Mouse (Mus musculus) heart, embryonic 16.5 days (tissue): ENCODE data around the gene Mapk10. TPM values are rescaled to one million over a fixed set of nuclear protein-coding genes. Genes with fewer than 3 reads are reported as not detected.
"Not testable (repeated sequence)": the region's sequence is repeated elsewhere in the genome, so short reads cannot be mapped to it uniquely, and the experiment has no call there.

Source experiments
- ATAC-seq: fragments of 200-750 bp; cut with Nextera tagmentation; replicated peaks from 2 replicates; pipeline ENCODE4 v1.8.0; 2017; ENCODE audit warnings: moderate number of reproducible peaks; ENCODE audit not compliant: insufficient read depth, low FRiP score; ENCODE audit errors: extremely low read depth
- H3K27ac ChIP-seq: fragments of 300-500 bp; sonication (generic); 2 replicates; pipeline ENCODE4 v1.5.1; 2014; ENCODE audit warnings: mild to moderate bottlenecking, low read length, control low read depth, moderate library complexity
- H3K27me3 ChIP-seq: fragments of 300-500 bp; sonication (generic); 2 replicates; pipeline ENCODE4 v1.6.1; 2014; ENCODE audit warnings: low read length, mixed read lengths; ENCODE audit not compliant: control insufficient read depth, insufficient read depth
- H3K36me3 ChIP-seq: fragments of 300-500 bp; sonication (generic); 2 replicates; pipeline ENCODE4 v1.6.1; 2014; ENCODE audit not compliant: control insufficient read depth, insufficient read depth
- H3K4me1 ChIP-seq: fragments of 300-500 bp; sonication (generic); 2 replicates; pipeline ENCODE4 v1.6.1; 2014; ENCODE audit warnings: low read length, mixed read lengths; ENCODE audit not compliant: control insufficient read depth, insufficient read depth
- H3K4me2 ChIP-seq: fragments of 300-500 bp; sonication (generic); 2 replicates; pipeline ENCODE4 v1.6.1; 2014; ENCODE audit warnings: low read depth, mild to moderate bottlenecking, control low read depth, low read length
- H3K4me3 ChIP-seq: fragments of 300-500 bp; sonication (generic); 2 replicates; pipeline ENCODE4 v1.5.1; 2014; ENCODE audit warnings: mild to moderate bottlenecking, control low read depth, low read length
- H3K9ac ChIP-seq: fragments of 300-500 bp; sonication (generic); 2 replicates; pipeline ENCODE4 v1.6.1; 2014; ENCODE audit warnings: low read length, control low read depth
- H3K9me3 ChIP-seq: fragments of 300-500 bp; sonication (generic); replicated peaks from 2 replicates; pipeline ENCODE4 v1.6.1; 2016; ENCODE audit warnings: low read length; ENCODE audit not compliant: control insufficient read depth
- WGBS: fragments of 180-500 bp; shearing (Covaris S2); extraction: QIAGEN DNeasy Blood & Tissue Kit; methylation state at CpG from one replicate; pipeline ENCODE4 v1.1.7; 2014; 5-methylcytosine and 5-hydroxymethylcytosine counted together
- polyA plus RNA-seq: library from polyadenylated mRNA; unstranded; fragments of >200 nt; fragmentation: Nextera tagmentation; extraction: Ambion mirVana; gene quantifications from 2 replicates; pipeline ENCODE4 v1.2.1, GENCODE M21; 2015

The Mapk10 gene
- polyA plus RNA-seq, 1 experiment from 2014 or later, result 3.6 TPM

DNA sequence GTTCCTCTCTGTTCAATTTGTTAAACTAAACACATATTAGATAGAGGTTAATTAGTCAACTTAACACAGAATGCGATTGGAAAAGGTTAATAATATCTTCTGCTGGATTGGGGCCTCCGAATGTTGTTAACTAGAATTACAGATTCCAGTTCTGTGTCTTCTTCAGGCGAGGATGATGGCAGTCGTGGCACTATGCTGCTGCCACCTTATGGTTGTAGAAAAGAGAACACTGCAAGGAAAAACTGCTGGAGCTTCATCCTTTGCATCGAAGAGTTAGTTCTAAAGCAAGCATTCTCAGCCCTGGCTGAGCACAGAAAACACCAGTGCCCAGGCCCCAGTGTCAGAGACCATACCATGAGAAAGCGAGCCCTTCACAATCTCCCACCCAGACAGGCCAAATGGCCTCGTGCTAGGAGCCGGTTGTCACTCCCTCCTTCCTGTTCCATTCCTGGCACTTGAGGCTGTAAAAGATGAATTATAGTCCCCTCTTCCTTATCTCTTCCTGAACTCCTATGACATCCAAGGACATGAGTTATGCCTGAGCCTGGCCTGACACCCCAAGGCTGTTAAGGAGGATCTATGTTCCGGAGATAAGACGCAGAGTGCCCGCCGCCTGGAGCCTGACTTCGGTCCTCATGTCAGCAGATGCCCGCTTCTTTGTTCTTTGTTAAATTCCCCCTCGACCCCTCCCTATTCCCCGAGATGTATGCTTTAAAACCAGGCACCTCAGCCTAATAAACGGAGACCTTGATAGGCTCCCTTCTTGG is 267.1 kb downstream of the Mapk10 start:
- H3K4me1 ChIP-seq, H3K4me2 ChIP-seq, H3K27ac ChIP-seq, H3K36me3 ChIP-seq, H3K27me3 ChIP-seq, H3K9ac ChIP-seq, ATAC-seq, H3K4me3 ChIP-seq, H3K9me3 ChIP-seq: not testable (repeated sequence)
- 74% methylated on average over 17 of the region's 17 CpGs for WGBS

GRCm38 (mm10) chr5:102930161-102930560 is 281.0 kb downstream of the Mapk10 start:
- ATAC-seq, result no peak
- H3K9me3 ChIP-seq, result no peaks in the 10 kb centered on the region
- 58% methylated on average over 6 of the region's 6 CpGs for WGBS
- no peaks in the 10 kb centered on the region for H3K36me3 ChIP-seq
- no peak overlapping the region for H3K9ac ChIP-seq
- no peaks in the 10 kb centered on the region for H3K4me1 ChIP-seq
- no peaks in the 10 kb centered on the region for H3K27me3 ChIP-seq
- no peak overlapping the region for H3K4me3 ChIP-seq
- no peak overlapping the region for H3K27ac ChIP-seq
- no peak overlapping the region for H3K4me2 ChIP-seq

- Histone ChIP-seq H3K27me3 (no peaks in the 10 kb centered on the region), H3K4me3 (no peak overlapping the region), H3K36me3 (no peaks in the 10 kb centered on the region), H3K27ac (no peak overlapping the region), H3K9ac (no peak overlapping the region), H3K4me1 (no peaks in the 10 kb centered on the region), H3K4me2 (no peak overlapping the region), H3K9me3 (no peaks in the 10 kb centered on the region)
- 81% methylated on average over 5 of the region's 5 CpGs for WGBS
- ATAC-seq, result no peak
Observed at GRCm38 (mm10) chr5:102926786-102927185, 284.3 kb downstream of the Mapk10 start.

DNA sequence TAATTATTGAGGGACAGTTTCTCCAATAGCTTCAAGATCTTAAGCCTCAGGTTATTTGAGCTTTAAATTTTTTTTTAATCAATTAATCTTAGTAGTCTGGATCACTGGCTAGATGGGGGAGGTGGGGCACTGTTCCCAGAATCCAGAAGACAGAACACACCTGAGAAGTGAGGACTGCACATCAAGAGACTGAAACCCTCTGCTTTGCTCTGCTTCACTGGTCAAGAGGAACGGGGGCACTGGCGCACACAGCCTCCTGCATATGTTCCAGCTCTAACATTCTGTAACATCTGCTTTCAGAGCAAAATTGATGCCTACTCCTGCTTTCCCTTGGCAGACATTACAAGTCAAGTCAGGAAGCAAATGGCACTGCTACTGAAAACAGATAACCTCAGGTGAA is 290.9 kb downstream of the Mapk10 start:
- H3K9ac ChIP-seq, result no peak overlapping the region
- ATAC-seq, result no peak
- WGBS, result 86% methylated on average over 2 of the region's 2 CpGs
- no peak overlapping the region for H3K27ac ChIP-seq
- no peaks in the 10 kb centered on the region for H3K4me1 ChIP-seq
- H3K36me3 ChIP-seq, result no peaks in the 10 kb centered on the region
- no peaks in the 10 kb centered on the region for H3K9me3 ChIP-seq
- no peak overlapping the region for H3K4me2 ChIP-seq
- no peaks in the 10 kb centered on the region for H3K27me3 ChIP-seq
- H3K4me3 ChIP-seq, result no peak overlapping the region

- Histone ChIP-seq H3K4me2 (peak overlapping the region; percentile 20; the same call in 1 of the 2 replicates), H3K27me3 (no peaks in the 10 kb centered on the region), H3K4me1 (no peaks in the 10 kb centered on the region), H3K9me3 (no peaks in the 10 kb centered on the region), H3K9ac (no peak overlapping the region), H3K4me3 (no peak overlapping the region), H3K27ac (no peak overlapping the region), H3K36me3 (no peaks in the 10 kb centered on the region)
- no peak for ATAC-seq
- WGBS, result 31% methylated on average over 13 of the region's 13 CpGs
Observed at GRCm38 (mm10) chr5:102905441-102906211, 305.5 kb downstream of the Mapk10 start.

- no peaks in the 10 kb centered on the region for H3K27me3 ChIP-seq
- no peak overlapping the region for H3K4me2 ChIP-seq
- no peak overlapping the region for H3K27ac ChIP-seq
- no peaks in the 10 kb centered on the region for H3K9me3 ChIP-seq
- no peaks in the 10 kb centered on the region for H3K36me3 ChIP-seq
- no peaks in the 10 kb centered on the region for H3K4me1 ChIP-seq
- no peak for ATAC-seq
- no peak overlapping the region for H3K9ac ChIP-seq
- H3K4me3 ChIP-seq, result no peak overlapping the region
- WGBS, result 76% methylated on average over 12 of the region's 12 CpGs
Observed at GRCm38 (mm10) chr5:102904066-102904465, 307.1 kb downstream of the Mapk10 start.

DNA sequence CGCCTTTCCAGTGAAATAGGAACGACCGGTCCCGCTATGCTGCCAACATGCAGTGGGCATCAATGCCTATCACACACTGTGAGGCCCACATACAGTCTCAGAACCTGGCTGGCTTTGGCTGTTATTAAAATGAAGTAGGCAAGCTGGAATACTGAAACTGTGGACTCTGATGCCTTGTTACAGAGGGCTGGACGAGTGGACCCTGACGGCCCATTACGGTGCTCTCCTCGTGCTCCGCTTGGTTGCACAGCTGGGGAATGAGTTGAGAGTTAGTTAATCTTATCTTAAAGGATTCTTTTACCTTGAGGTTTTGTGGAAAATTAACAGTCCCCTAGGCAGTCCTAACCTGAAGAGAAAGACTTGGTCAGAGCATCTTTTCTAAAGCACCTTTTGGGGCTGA is 307.6 kb downstream of the Mapk10 start:
- no peak overlapping the region for H3K9ac ChIP-seq
- H3K36me3 ChIP-seq, result 0 out of 2 replicates have a peak, but pooled peaks cover under 1% of the 10 kb centered on the region
- ATAC-seq, result no peak
- no peak overlapping the region for H3K4me2 ChIP-seq
- H3K27ac ChIP-seq, result no peak overlapping the region
- WGBS, result 75% methylated on average over 9 of the region's 9 CpGs
- no peaks in the 10 kb centered on the region for H3K9me3 ChIP-seq
- no peaks in the 10 kb centered on the region for H3K4me1 ChIP-seq
- H3K4me3 ChIP-seq, result no peak overlapping the region
- no peaks in the 10 kb centered on the region for H3K27me3 ChIP-seq

DNA sequence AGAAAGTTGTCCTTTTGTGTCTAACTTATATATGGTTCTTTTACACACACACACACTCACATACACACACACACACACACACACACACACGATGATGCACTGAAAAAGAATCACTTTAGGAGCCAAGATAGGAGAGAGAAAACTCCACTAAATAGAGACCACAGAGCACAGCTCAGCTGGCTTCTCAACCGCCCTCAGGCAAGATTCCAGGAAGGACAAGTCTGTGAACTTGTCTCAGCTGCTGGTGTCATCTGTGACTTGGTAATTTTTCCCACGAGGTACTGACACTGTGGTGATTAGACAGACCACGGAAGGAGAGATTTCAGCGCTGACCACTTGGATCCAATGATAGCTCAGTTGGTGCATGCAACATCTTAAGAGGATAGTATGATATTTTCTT is 310.0 kb downstream of the Mapk10 start:
- no peaks in the 10 kb centered on the region for H3K9me3 ChIP-seq
- H3K27me3 ChIP-seq, result no peaks in the 10 kb centered on the region
- no peak for ATAC-seq
- no peak overlapping the region for H3K4me2 ChIP-seq
- H3K36me3 ChIP-seq, result 0 out of 2 replicates have a peak, but pooled peaks cover 2% of the 10 kb centered on the region
- H3K27ac ChIP-seq, result no peak overlapping the region
- 61% methylated on average over 5 of the region's 5 CpGs for WGBS
- no peaks in the 10 kb centered on the region for H3K4me1 ChIP-seq
- H3K4me3 ChIP-seq, result no peak overlapping the region
- H3K9ac ChIP-seq, result no peak overlapping the region

- H3K27ac ChIP-seq, result no peak overlapping the region
- H3K9ac ChIP-seq, result no peak overlapping the region
- ATAC-seq, result no peak
- H3K4me3 ChIP-seq, result no peak overlapping the region
- H3K4me1 ChIP-seq, result no peaks in the 10 kb centered on the region
- no peaks in the 10 kb centered on the region for H3K27me3 ChIP-seq
- H3K9me3 ChIP-seq, result no peaks in the 10 kb centered on the region
- 75% methylated on average over 6 of the region's 6 CpGs for WGBS
- 0 out of 2 replicates have a peak, but pooled peaks cover 2% of the 10 kb centered on the region for H3K36me3 ChIP-seq
- no peak overlapping the region for H3K4me2 ChIP-seq
Observed at GRCm38 (mm10) chr5:102899680-102900215, 311.4 kb downstream of the Mapk10 start.
